Mouse (Mus musculus): Measurements from ENCODE around the gene Ccl22. TPM values are rescaled to one million over a fixed set of nuclear protein-coding genes. Genes with fewer than 3 reads are reported as not detected.

Ccl22 gene
- polyA plus RNA-seq, 1 experiment from 2014 or later, result 0.27 TPM

DNA sequence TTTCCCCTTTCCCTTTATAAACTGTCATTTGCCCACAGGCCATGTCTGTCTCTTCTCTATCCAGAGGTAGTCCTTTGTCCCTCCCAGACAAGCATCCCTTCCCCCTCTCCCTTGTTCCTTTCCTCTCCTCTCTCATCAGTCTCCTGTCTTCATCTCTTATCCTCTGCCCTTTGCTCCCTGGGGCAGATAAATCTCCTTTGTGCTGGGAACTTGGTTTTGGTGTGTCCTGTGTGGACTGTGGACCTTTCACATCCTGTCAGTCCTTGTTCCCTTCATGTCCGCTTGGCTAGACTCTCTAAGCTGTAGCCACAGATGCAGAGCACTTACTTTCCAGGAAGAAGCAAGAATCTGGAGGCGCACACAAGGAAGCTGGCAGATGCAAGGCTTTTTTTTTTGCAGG lies 9.1 kb downstream of the Ccl22 start:
- Histone ChIP-seq H3K4me2 (no peak overlapping the region), H3K9ac (no peak overlapping the region), H3K4me3 (replicated peaks) (no peak overlapping the region), H3K27ac (no peak overlapping the region), H3K9me3 (replicated peaks) (no peaks in the 10 kb centered on the region), H3K4me1 (replicated peaks) (no peaks in the 10 kb centered on the region), H3K27me3 (peaks cover 35% of the 10 kb centered on the region), H3K36me3 (no peaks in the 10 kb centered on the region)
- WGBS (ENCODE audit: insufficient replicate concordance), result 72% methylated on average over 2 of the region's 2 CpGs
- ATAC-seq (ENCODE audit: low read depth), result no peak
- DNase-seq, result no peak

DNA sequence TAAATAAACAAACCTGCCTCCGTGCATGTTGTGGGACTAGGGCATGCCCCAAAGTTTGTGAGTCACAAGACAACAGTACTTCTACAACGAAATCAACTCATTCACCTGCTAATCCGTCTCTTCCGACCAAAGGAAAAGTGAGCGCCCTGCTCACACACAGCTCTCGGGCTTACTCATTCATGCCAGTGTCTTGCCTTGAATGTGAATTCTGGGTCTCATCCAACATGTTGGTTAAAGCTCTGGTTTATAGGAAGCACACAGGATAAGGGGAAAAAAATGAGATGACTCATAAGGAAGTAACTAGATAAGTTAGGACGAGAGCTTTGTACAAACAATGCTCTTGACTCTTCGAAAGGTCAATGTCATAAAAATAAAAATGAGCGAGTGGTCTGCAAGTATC lies 21.6 kb downstream of the Ccl22 start:
- no peak overlapping the region for H3K27ac ChIP-seq
- WGBS (ENCODE audit: insufficient replicate concordance), result 63% methylated on average over 9 of the region's 9 CpGs
- H3K4me1 ChIP-seq (replicated peaks), result peaks cover 25% of the 10 kb centered on the region
- DNase-seq (no peak), ATAC-seq (ENCODE audit: low read depth) (no peak)
- H3K27me3 ChIP-seq, result peaks cover 66% of the 10 kb centered on the region
- H3K4me2 ChIP-seq, result no peak overlapping the region
- H3K4me3 ChIP-seq (replicated peaks), result no peak overlapping the region
- no peaks in the 10 kb centered on the region for H3K36me3 ChIP-seq
- H3K9me3 ChIP-seq (replicated peaks), result no peaks in the 10 kb centered on the region
- no peak overlapping the region for H3K9ac ChIP-seq

DNA sequence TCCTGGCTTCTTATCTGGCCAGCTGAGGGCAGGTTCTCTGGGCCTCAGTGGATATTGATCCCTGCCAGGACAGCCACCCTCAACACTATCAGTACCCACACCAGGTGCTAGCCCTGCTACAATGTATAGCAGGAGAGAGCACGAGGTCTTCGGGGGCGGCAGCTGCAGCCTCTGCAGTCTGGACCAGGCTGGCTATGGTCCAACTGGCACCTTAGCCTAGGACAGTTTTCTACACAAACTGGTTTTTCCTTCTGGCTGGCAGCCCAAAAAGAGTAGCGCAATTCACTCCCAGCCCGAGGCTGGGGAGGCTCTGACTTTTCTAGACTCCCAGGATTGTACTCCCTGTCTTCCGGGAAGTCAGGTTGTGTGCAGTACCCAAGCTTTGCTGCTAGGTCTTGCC lies 25.6 kb downstream of the Ccl22 start:
- no peak overlapping the region for H3K4me3 ChIP-seq (replicated peaks)
- H3K4me1 ChIP-seq (replicated peaks), result peaks cover 32% of the 10 kb centered on the region
- ATAC-seq (ENCODE audit: low read depth), result peak; percentile 51; the same call in 1 of the 2 replicates
- no peak for DNase-seq
- no peaks in the 10 kb centered on the region for H3K9me3 ChIP-seq (replicated peaks)
- H3K4me2 ChIP-seq, result no peak overlapping the region
- H3K27ac ChIP-seq, result no peak overlapping the region
- 40% methylated on average over 6 of the region's 6 CpGs for WGBS (ENCODE audit: insufficient replicate concordance)
- peak overlapping the region; percentile 29; the same call in 1 of the 2 replicates for H3K9ac ChIP-seq
- H3K27me3 ChIP-seq, result peaks cover 98% of the 10 kb centered on the region
- H3K36me3 ChIP-seq, result no peaks in the 10 kb centered on the region

DNA sequence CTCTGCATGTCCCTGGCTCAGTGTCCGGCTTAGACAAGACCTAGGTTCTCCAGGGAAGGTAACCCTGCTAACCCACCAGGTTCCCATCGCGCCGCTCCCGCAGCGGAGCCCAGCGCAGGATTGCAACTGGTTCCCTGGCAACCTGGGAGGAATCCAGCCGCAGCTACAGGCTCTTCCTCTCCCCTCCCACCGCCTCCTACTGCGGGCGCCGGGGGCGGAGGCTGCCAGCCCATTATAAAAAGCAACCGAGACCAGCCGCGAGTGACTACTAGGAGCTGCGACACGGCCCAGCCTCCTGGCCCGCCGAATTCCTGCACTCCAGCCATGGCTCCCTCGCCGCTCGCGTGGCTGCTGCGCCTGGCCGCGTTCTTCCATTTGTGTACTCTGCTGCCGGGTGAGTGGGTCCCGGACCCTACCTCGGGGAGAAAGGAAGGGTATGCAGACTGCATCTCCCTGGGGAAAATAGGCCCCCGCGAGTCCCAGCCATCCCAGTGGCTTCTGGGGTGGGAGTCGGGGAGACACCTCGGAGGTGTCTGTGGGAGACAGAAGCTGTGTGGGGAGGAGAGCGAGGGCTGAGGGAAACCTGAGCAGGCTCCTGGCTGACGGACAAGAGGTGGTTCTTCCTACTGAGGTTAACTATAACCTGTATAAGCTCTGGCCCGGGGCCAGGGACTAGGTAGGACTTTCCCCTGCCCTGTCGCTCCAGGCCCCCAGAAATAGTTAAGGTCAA lies 26.7 kb downstream of the Ccl22 start, which contains the start of gene Cx3cl1:
Gene Cx3cl1, plus strand, starts transcription at position 69 of the 730 bp plus-strand sequence.
- Histone ChIP-seq H3K27ac (no peak within 1 kb of the TSS), H3K27me3 (peaks cover 92% of the 10 kb centered on the region), H3K36me3 (no peaks in the 10 kb centered on the region), H3K9ac (peak within 1 kb of the TSS; percentile 29; the same call in 1 of the 2 replicates), H3K4me1 (replicated peaks) (peaks cover 32% of the 10 kb centered on the region), H3K4me2 (peak within 1 kb of the TSS; percentile 63), H3K4me3 (replicated peaks) (peak within 1 kb of the TSS; percentile 40), H3K9me3 (replicated peaks) (no peaks in the 10 kb centered on the region)
- DNase-seq (no peak), ATAC-seq (ENCODE audit: low read depth) (no peak)
- 2% methylated on average over 38 of the region's 38 CpGs for WGBS (ENCODE audit: insufficient replicate concordance)

DNA sequence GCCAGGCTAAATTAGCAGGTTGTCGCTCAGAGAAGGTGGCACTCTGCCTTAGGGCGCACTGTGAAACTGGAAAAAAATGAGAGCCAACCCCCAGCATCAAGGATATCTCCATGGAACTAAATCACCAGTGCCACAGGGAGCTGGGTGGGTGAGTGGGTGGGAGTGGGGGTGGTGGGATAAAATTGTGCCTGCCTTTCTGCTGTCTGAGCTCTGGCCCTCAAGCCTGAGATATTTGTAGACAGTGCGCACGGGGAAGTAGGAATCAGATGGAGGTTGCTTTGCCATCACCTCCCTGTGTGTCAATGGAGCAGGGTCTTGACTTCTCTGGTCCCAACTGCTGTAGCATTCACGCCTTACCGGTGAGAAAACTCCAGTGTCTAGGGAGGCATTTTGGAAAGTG lies 27.7 kb downstream of the Ccl22 start:
- Histone ChIP-seq H3K36me3 (no peaks in the 10 kb centered on the region), H3K27me3 (peaks cover 89% of the 10 kb centered on the region), H3K27ac (no peak overlapping the region), H3K4me3 (replicated peaks) (no peak overlapping the region), H3K9ac (no peak overlapping the region), H3K4me1 (replicated peaks) (peaks cover 33% of the 10 kb centered on the region), H3K9me3 (replicated peaks) (no peaks in the 10 kb centered on the region), H3K4me2 (no peak overlapping the region)
- ATAC-seq (ENCODE audit: low read depth) (no peak), DNase-seq (no peak)
- WGBS (ENCODE audit: insufficient replicate concordance), result 46% methylated on average over 6 of the region's 6 CpGs

DNA sequence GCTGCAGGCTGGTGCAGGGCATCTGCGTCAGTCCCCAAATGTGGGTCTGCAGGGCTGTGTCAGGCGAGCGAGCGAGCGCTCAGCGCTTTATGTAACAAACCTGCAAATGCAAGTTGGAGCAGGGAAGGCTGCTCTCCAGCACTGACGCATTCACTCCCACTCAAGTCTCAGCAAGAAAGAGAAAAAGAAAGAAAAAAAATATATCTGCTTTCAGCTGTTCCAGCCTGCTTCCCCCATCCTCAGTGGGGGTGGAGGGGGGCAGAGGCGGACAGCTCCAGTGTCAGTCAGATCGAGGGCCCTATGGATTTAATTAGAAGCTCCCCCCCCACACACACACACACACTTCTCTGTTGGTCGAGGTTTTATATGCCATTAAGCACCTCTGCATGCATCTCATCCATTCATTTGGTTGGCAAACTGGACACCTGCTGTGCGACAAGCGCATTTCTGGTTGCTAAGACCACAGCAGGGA lies 28.3 kb downstream of the Ccl22 start:
- Histone ChIP-seq H3K9me3 (replicated peaks) (no peaks in the 10 kb centered on the region), H3K27ac (no peak overlapping the region), H3K36me3 (no peaks in the 10 kb centered on the region), H3K4me3 (replicated peaks) (no peak overlapping the region), H3K4me1 (replicated peaks) (peaks cover 38% of the 10 kb centered on the region), H3K4me2 (no peak overlapping the region), H3K9ac (no peak overlapping the region), H3K27me3 (peaks cover 91% of the 10 kb centered on the region)
- WGBS (ENCODE audit: insufficient replicate concordance), result 62% methylated on average over 12 of the region's 12 CpGs
- DNase-seq (no peak), ATAC-seq (ENCODE audit: low read depth) (no peak)

DNA sequence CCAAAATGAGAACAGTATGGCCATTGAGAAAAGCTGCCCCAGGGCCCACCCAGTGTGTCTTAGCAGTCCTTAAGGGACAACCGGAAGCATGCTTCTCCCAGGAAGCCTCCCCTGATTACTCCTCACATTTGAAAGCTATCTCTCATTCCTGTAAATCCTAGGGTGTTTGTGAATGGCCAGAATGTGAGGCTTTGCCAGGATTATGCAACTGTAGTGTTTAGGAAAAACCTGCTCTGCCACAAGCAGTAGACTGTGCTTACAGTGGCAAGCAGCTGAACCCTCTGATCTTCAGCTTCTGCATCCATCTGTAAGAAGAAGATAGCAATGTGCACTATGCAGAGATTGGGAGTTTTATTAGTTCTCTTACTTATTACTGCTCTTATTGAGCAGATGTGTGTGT lies 29.2 kb downstream of the Ccl22 start:
- Histone ChIP-seq H3K36me3 (no peaks in the 10 kb centered on the region), H3K27ac (no peak overlapping the region), H3K9ac (no peak overlapping the region), H3K4me2 (no peak overlapping the region), H3K27me3 (peaks cover 89% of the 10 kb centered on the region), H3K4me1 (replicated peaks) (peaks cover 46% of the 10 kb centered on the region), H3K4me3 (replicated peaks) (no peak overlapping the region), H3K9me3 (replicated peaks) (no peaks in the 10 kb centered on the region)
- whole genome bisulfite sequencing (ENCODE audit: insufficient replicate concordance), result 82% methylated on average over 1 of the region's 1 CpGs
- ATAC-seq (ENCODE audit: low read depth) (no peak), DNase-seq (no peak)

DNA sequence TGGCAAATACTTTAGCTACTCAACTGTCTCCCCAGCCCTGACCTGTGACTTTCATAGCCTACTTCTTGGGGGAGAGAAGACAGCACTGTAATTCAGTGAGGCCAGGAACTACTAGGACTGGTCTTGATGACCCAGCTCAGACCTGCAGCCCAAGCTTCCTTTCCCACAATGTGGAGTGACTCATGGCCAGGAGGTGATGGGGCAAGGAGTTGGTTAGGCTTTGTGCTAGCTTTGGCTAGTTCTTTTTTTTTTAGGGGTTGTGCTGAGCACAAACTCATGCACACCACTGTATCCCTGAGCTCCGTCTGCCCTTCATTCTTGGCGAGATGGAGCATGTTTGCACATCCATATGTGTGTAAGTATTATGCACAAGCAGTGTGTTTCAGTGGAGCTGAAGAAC lies 31.0 kb downstream of the Ccl22 start:
- ATAC-seq (ENCODE audit: low read depth), result no peak
- 46% methylated on average over 2 of the region's 2 CpGs for WGBS (ENCODE audit: insufficient replicate concordance)
- Histone ChIP-seq H3K9ac (no peak overlapping the region), H3K4me1 (replicated peaks) (peaks cover 44% of the 10 kb centered on the region), H3K36me3 (no peaks in the 10 kb centered on the region), H3K4me2 (no peak overlapping the region), H3K4me3 (replicated peaks) (no peak overlapping the region), H3K27ac (no peak overlapping the region), H3K27me3 (peaks cover 80% of the 10 kb centered on the region), H3K9me3 (replicated peaks) (no peaks in the 10 kb centered on the region)
- DNase-seq, result no peak

DNA sequence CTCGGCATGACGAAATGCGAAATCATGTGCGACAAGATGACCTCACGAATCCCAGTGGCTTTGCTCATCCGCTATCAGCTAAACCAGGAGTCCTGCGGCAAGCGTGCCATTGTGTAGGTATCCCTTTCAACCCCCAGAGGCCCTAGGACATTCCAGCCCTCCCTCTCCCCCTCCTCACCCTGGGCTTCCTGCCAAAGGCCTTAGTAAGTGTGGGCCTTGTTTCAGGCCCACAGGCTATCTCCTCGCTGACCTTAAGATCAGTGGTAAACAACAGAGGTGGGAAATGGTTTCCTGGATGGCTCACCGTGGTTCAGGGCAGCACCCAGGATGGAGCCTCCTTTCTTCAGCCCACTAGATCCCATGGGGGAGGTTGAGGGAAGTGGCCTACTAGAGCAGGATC lies 32.6 kb downstream of the Ccl22 start:
- Histone ChIP-seq H3K4me1 (replicated peaks) (peaks cover 43% of the 10 kb centered on the region), H3K36me3 (no peaks in the 10 kb centered on the region), H3K4me3 (replicated peaks) (no peak overlapping the region), H3K27me3 (peaks cover 63% of the 10 kb centered on the region), H3K9ac (no peak overlapping the region), H3K4me2 (no peak overlapping the region), H3K27ac (no peak overlapping the region), H3K9me3 (replicated peaks) (no peaks in the 10 kb centered on the region)
- WGBS (ENCODE audit: insufficient replicate concordance), result 44% methylated on average over 10 of the region's 10 CpGs
- ATAC-seq (ENCODE audit: low read depth) (no peak), DNase-seq (no peak)

DNA sequence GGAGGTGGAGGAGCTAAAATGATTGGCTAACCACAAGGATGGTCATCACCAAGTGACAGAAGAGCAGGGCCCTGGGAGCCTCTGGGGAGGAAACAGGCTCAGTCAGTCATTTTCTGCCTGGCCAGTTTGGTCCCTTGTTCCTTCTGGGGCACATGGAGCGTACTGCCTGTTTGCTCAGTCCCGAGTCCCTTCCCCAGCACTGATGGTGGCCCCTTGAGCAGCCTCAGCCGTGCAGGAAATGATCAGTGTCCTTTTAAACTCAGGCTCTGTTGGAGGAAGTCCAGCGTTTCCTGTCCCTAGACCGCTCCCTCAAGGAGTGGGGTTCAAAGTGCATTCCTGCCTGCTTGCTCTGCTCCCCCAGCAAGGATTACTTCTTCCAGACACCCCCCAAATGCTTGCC lies 33.1 kb downstream of the Ccl22 start:
- H3K36me3 ChIP-seq, result no peaks in the 10 kb centered on the region
- H3K4me2 ChIP-seq, result no peak overlapping the region
- WGBS (ENCODE audit: insufficient replicate concordance), result 20% methylated on average over 5 of the region's 5 CpGs
- no peak overlapping the region for H3K27ac ChIP-seq
- peaks cover 43% of the 10 kb centered on the region for H3K4me1 ChIP-seq (replicated peaks)
- H3K27me3 ChIP-seq, result peaks cover 59% of the 10 kb centered on the region
- no peak overlapping the region for H3K9ac ChIP-seq
- peak; percentile 16; the same call in 1 of the 2 replicates for ATAC-seq (ENCODE audit: low read depth)
- H3K9me3 ChIP-seq (replicated peaks), result no peaks in the 10 kb centered on the region
- DNase-seq, result no peak
- H3K4me3 ChIP-seq (replicated peaks), result no peak overlapping the region

DNA sequence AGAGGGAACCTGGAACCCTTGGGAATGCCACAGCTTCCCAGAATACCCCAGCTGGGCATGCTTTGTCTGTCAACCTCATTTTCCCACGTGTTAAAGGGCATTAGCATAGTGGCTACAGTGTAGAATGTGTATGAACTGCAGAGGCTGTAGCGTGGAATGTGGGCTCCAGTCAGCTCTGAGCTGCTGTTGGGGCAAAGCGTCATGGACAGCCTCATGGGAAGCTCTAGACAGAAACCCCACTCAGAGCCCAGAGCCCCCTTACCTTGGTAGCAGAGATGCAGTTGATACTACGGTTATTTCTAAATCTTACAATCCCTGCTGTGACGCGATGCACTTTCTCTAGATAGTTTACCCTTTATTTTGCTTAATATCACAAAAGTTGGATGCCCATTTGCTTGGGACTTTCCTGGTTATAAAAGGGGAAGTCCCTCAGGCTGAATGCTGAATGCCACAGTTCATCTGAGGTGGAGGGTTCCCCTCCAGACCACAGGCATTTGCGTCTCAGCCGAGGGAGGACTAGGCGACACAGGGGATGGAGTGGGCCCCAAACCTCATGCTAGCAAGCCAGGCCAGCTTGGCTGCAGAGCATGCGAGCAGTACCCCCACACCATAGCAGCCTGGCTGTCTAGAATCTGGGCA lies 33.6 kb downstream of the Ccl22 start:
- H3K36me3 ChIP-seq, result no peaks in the 10 kb centered on the region
- 39% methylated on average over 10 of the region's 10 CpGs for WGBS (ENCODE audit: insufficient replicate concordance)
- H3K27me3 ChIP-seq, result peaks cover 53% of the 10 kb centered on the region
- H3K4me1 ChIP-seq (replicated peaks), result peaks cover 43% of the 10 kb centered on the region
- ATAC-seq (ENCODE audit: low read depth), result no peak
- no peaks in the 10 kb centered on the region for H3K9me3 ChIP-seq (replicated peaks)
- H3K4me3 ChIP-seq (replicated peaks), result no peak overlapping the region
- H3K9ac ChIP-seq, result no peak overlapping the region
- no peak overlapping the region for H3K27ac ChIP-seq
- no peak overlapping the region for H3K4me2 ChIP-seq
- no peak for DNase-seq

All from liver, embryonic 13.5 days (tissue).